20 mouse cellular contexts compared by ENCODE assay signal in genomic region chr15:83351546-83351945, GRCm38 (mm10). TPM values are rescaled to one million over a fixed set of nuclear protein-coding genes. Genes with fewer than 3 reads are reported as not detected.
A peak's percentile ranks its signal among the peaks of the same experiment; 100 is the strongest.
DNase-seq lines count a peak whose midpoint lies in the region; ATAC-seq lines count a peak whose summit lies in the region.
"Had no signal": no experiment of that assay in that cellular context is flagged by ENCODE, and none has a peak within 500 bp of the region (broad histone marks: within the 10 kb centered on the region; RNA-seq: fewer than 3 reads in every experiment).

No protein-coding gene starts in this region.

- no peak overlapping the region for H3K4me3 ChIP-seq in lung, embryonic 16.5 days (ENCODE audit: low read length)
- no peak overlapping the region for H3K4me3 ChIP-seq in intestine, embryonic 16.5 days (ENCODE audit: low read length)
- no peak overlapping the region for H3K4me3 ChIP-seq in stomach, embryonic 14.5 days (ENCODE audit: low read depth, low read length)
- H3K4me3 ChIP-seq: embryonic facial prominence, embryonic 15.5 days; forebrain, embryonic 15.5 days; heart, adult 2 months; heart, embryonic 15.5 days; hindbrain, embryonic 13.5 days had no signal

- no peaks in the 10 kb centered on the region for H3K27me3 ChIP-seq in lung, embryonic 16.5 days (ENCODE audit: control insufficient read depth, insufficient read depth, low read depth, low read length)
- H3K27me3 ChIP-seq in intestine, embryonic 16.5 days (replicated peaks; ENCODE audit: control insufficient read depth, insufficient read depth, low read length), result no peaks in the 10 kb centered on the region
- no peaks in the 10 kb centered on the region for H3K27me3 ChIP-seq in stomach, embryonic 14.5 days (ENCODE audit: control insufficient read depth, insufficient read depth, low read length)
- H3K27me3 ChIP-seq: embryonic facial prominence, embryonic 15.5 days; forebrain, embryonic 15.5 days; heart, embryonic 15.5 days; hindbrain, embryonic 13.5 days had no signal

- peaks cover 18% of the 10 kb centered on the region for H3K4me1 ChIP-seq in lung, embryonic 16.5 days (replicated peaks; ENCODE audit: control insufficient read depth, insufficient read depth, low read length)
- H3K4me1 ChIP-seq in intestine, embryonic 16.5 days (ENCODE audit: control insufficient read depth, insufficient read depth, low read length), result peaks cover 12% of the 10 kb centered on the region; the same call in 1 of the 2 replicates
- peaks cover 10% of the 10 kb centered on the region for H3K4me1 ChIP-seq in stomach, embryonic 14.5 days (ENCODE audit: control insufficient read depth, insufficient read depth, low read length)

- WGBS in lung, embryonic 16.5 days, result 80% methylated on average over 4 of the region's 4 CpGs
- WGBS in intestine, embryonic 16.5 days, result 72% methylated on average over 4 of the region's 4 CpGs
- 75% methylated on average over 4 of the region's 4 CpGs for WGBS in stomach, embryonic 14.5 days

- ATAC-seq in lung, embryonic 16.5 days (ENCODE audit: low read depth), result no peak
- no peak for ATAC-seq in intestine, embryonic 16.5 days
- no peak for ATAC-seq in stomach, embryonic 14.5 days (ENCODE audit: insufficient number of reproducible peaks, insufficient read depth, low FRiP score, low read depth)
- no peak for ATAC-seq in inflammation-experienced regulatory T-cells, adult 6 months
- ATAC-seq: forebrain, embryonic 15.5 days had no signal

- no peaks in the 10 kb centered on the region for H3K36me3 ChIP-seq in lung, embryonic 16.5 days (ENCODE audit: control insufficient read depth, insufficient read depth, low read length)
- peaks cover 4% of the 10 kb centered on the region; the same call in 1 of the 2 replicates for H3K36me3 ChIP-seq in intestine, embryonic 16.5 days (ENCODE audit: control insufficient read depth, insufficient read depth, low read length)
- H3K36me3 ChIP-seq in stomach, embryonic 14.5 days (ENCODE audit: control insufficient read depth, insufficient read depth, low read length), result no peaks in the 10 kb centered on the region; the same call in 1 of the 2 replicates
- H3K36me3 ChIP-seq: embryonic facial prominence, embryonic 15.5 days; forebrain, embryonic 15.5 days; heart, embryonic 15.5 days; hindbrain, embryonic 13.5 days had no signal

- no peaks in the 10 kb centered on the region for H3K9me3 ChIP-seq in lung, embryonic 16.5 days (ENCODE audit: control insufficient read depth, low read length)
- no peaks in the 10 kb centered on the region for H3K9me3 ChIP-seq in intestine, embryonic 16.5 days (ENCODE audit: control insufficient read depth, low read length)
- H3K9me3 ChIP-seq in stomach, embryonic 14.5 days (ENCODE audit: control insufficient read depth, low read depth, low read length), result no peaks in the 10 kb centered on the region
- H3K9me3 ChIP-seq: embryonic facial prominence, embryonic 15.5 days; forebrain, embryonic 15.5 days; heart, embryonic 15.5 days; hindbrain, embryonic 13.5 days had no signal

- peak overlapping the region; percentile 51 for H3K27ac ChIP-seq in lung, embryonic 16.5 days (ENCODE audit: low read length)
- peak overlapping the region; percentile 96 for H3K27ac ChIP-seq in intestine, embryonic 16.5 days (ENCODE audit: low read length)
- H3K27ac ChIP-seq in stomach, embryonic 14.5 days (ENCODE audit: low read length), result peak overlapping the region; percentile 95
- H3K27ac ChIP-seq: forebrain, embryonic 15.5 days; heart, adult 2 months; heart, embryonic 15.5 days; hindbrain, embryonic 13.5 days had no signal

- H3K9ac ChIP-seq in lung, embryonic 16.5 days (ENCODE audit: low read length), result no peak overlapping the region
- no peak overlapping the region for H3K9ac ChIP-seq in intestine, embryonic 16.5 days (ENCODE audit: low read depth, low read length)
- H3K9ac ChIP-seq in stomach, embryonic 14.5 days (replicated peaks; ENCODE audit: low read depth, low read length), result no peak overlapping the region
- H3K9ac ChIP-seq: embryonic facial prominence, embryonic 15.5 days; forebrain, embryonic 15.5 days; heart, embryonic 15.5 days; hindbrain, embryonic 13.5 days had no signal

- DNase-seq in lung, postnatal 4 days, result no peak
- no peak for DNase-seq in frontal cortex, adult 2 months (ENCODE audit: extremely low spot score in 1 of 2, low spot score in 1 of 2)
- no peak for DNase-seq in right cerebral cortex, postnatal 14 days
- DNase-seq: adrenal gland, adult 2 months; adrenal gland, postnatal 25 days; cerebellum, adult 8-10 months; cerebellum, postnatal 14 days; embryo, embryonic 11 days; gastrocnemius, postnatal 14 days; heart, adult 2 months; heart, postnatal 14 days had no signal

- no peak overlapping the region for H3K4me2 ChIP-seq in lung, embryonic 16.5 days (ENCODE audit: low read depth, low read length)
- 0 out of 2 replicates have a peak overlapping the region, but pooled peaks have one; percentile 9 for H3K4me2 ChIP-seq in intestine, embryonic 16.5 days (ENCODE audit: low read depth, low read length)
- H3K4me2 ChIP-seq in stomach, embryonic 14.5 days (replicated peaks; ENCODE audit: low read depth, low read length), result no peak overlapping the region
- H3K4me2 ChIP-seq: embryonic facial prominence, embryonic 15.5 days; forebrain, embryonic 15.5 days; heart, embryonic 11.5 days; heart, embryonic 15.5 days; hindbrain, embryonic 13.5 days had no signal

RNA-seq across cellular contexts. Expression of gene Arfgap3, which starts 1.5 kb away (rescaled TPM):
- polyA plus RNA-seq in lung, embryonic 16.5 days (2015; fragmentation: Nextera tagmentation; extraction: Ambion mirVana), result 43.8 and 45.8 TPM in 2 replicates
- polyA plus RNA-seq in intestine, embryonic 16.5 days (2015; fragmentation: Nextera tagmentation; extraction: Ambion mirVana), result 77.9 and 86.6 TPM in 2 replicates
- 59.1 and 60.8 TPM in 2 replicates for polyA plus RNA-seq in stomach, embryonic 14.5 days (2014; fragmentation: Nextera tagmentation; extraction: Ambion mirVana)
- polyA plus RNA-seq in inflammation-experienced regulatory T-cells, adult 6 months (2017; shearing (Covaris generic)), result 10 to 100 TPM; 11.7 to 14.1 (median 13.4) TPM
- 25.3 and 27.6 TPM in 2 replicates for polyA plus RNA-seq in frontal cortex, adult 2 months (2012; rRNA removed)
